Mouse (Mus musculus): ENCODE data around the gene Fam178b.
A peak's percentile ranks its signal among the peaks of the same experiment; 100 is the strongest.

The Fam178b gene

GRCm38 (mm10) chr1:36523332-36524013 lies 159.5 kb downstream of the Fam178b start:
- DNase-seq (ENCODE audit: low spot score), result no peak

DNA sequence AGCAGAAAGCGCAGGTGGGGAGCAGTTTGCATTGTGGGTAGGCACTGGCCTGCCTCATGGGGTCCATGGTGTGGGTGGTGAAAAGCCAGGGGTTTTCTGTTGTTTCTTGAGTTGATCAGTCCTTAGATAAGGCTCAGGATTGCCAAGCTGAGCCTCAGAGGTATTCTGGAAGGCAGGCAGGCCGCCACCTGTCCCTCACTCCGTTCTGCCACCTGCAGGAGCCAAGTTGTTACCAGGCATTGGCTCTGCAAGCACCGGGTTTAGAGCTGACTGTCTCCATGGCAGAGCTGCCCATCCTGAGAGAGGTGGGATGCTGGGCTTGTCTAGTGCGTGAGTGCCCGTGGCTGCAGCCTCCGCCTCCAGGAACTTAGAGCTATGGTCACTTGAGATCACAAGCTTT lies 160.8 kb downstream of the Fam178b start:
- DNase-seq (ENCODE audit: low spot score), result no peak

DNA sequence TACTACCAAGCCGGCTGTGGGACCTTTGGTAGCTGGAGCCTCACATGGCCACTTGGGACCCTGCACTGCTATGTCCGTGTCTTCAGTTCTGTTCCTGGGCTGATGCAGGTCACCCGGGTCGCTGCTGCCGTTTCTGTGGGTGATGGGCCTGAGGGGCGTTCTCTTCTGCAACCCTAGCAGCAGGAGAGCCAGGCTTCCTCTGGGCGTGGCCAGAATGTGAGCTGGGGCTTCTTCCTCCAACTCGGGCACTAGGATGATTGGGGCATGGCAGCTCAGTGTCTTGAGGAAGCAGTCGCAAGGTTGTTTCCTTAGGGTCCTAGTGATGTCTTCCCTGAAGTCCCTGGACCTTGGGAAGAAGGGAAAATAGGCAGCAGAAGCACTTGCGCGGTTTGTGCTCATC lies 163.4 kb downstream of the Fam178b start:
- no peak for DNase-seq (ENCODE audit: low spot score)

DNA sequence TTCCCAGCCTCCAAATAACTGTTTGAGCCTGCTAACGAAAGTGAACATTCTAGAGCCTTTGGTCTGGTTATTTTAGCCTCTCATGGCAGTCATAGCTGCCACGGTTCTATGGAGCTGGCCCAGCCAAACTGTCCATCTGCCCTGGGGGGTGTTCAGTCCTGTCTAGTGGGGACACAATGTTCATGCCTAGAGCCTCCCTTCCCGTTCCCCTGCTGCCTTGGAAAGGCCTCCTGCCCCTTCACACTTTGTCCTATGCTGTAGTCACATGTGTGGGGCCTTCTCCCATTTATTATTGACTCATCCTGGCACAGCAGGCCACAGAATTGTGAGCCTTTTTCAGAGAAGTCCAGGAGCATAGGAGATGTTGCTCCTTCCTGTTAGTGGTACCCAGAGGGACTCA lies 164.7 kb downstream of the Fam178b start:
- DNase-seq (ENCODE audit: low spot score), result no peak

- DNase-seq (ENCODE audit: low spot score), result peak; percentile 18
Measured at GRCm38 (mm10) chr1:36513718-36514117, 169.3 kb downstream of the Fam178b start.

DNA sequence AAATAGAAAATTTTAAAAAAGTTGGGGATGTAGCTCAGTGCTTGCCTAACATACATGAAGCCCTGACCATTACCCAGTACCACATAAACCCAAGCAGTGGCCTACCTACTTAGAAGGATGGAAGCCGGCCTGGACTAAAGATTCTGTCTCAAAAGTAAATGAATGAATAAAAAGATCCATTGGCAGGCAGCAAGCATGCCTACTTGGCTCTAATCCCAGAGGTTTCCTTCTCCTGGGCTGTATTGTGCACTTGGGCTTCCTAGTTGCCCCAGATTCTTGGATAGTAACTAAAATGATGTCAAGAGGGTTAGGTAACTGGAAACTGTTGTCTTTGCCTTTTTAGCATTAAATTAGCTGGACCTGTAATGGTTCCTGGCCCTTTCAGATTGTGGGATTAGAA lies 169.7 kb downstream of the Fam178b start:
- no peak for DNase-seq (ENCODE audit: low spot score)

DNA sequence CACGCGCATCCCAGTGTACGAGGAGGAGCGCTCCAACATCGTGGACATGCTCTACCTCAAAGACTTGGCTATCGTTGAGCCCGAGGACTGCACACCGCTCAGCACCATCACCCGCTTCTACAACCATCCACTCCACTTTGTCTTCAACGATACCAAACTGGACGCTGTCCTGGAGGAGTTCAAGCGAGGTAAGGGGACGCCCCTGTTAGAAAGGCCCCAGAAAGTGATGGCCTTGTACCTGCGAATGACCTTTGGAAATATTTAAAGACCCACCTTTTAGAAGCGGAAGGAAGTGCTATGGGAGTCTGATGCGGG lies 170.1 kb downstream of the Fam178b start:
- DNase-seq (ENCODE audit: low spot score), result no peak
